Mouse (Mus musculus) neural tube, embryonic 15.5 days (tissue): ENCODE data around the gene Dedd2. TPM values are rescaled to one million over a fixed set of nuclear protein-coding genes. Genes with fewer than 3 reads are reported as not detected.
A peak's percentile ranks its signal among the peaks of the same experiment; 100 is the strongest.

Experiments
- ATAC-seq: fragments of 200-750 bp; cut with Nextera tagmentation; 2 replicates; pipeline ENCODE4 v1.8.0; 2017; ENCODE audit warnings: mild to moderate bottlenecking, moderate TSS enrichment, moderate library complexity; ENCODE audit not compliant: low FRiP score
- H3K27ac ChIP-seq: fragments of 300-500 bp; sonication (generic); replicated peaks from 2 replicates; pipeline ENCODE4 v1.5.1; 2015; ENCODE audit warnings: mild to moderate bottlenecking, inconsistent platforms
- H3K27me3 ChIP-seq: fragments of 300-500 bp; sonication (generic); replicated peaks from 2 replicates; pipeline ENCODE4 v1.6.1; 2015; ENCODE audit warnings: inconsistent platforms
- H3K36me3 ChIP-seq: fragments of 300-500 bp; sonication (generic); 2 replicates; pipeline ENCODE4 v1.6.1; 2015; ENCODE audit warnings: inconsistent platforms
- H3K4me1 ChIP-seq: fragments of 300-500 bp; sonication (generic); 2 replicates; pipeline ENCODE4 v1.6.1; 2015; ENCODE audit warnings: inconsistent platforms
- H3K4me2 ChIP-seq: fragments of 300-500 bp; sonication (generic); 2 replicates; pipeline ENCODE4 v1.6.1; 2015; ENCODE audit warnings: inconsistent platforms, mild to moderate bottlenecking, moderate library complexity
- H3K4me3 ChIP-seq: fragments of 300-500 bp; sonication (generic); replicated peaks from 2 replicates; pipeline ENCODE4 v1.5.1; 2015; ENCODE audit warnings: mild to moderate bottlenecking, inconsistent platforms
- H3K9ac ChIP-seq: fragments of 300-500 bp; sonication (generic); replicated peaks from 2 replicates; pipeline ENCODE4 v1.6.1; 2015; ENCODE audit warnings: mild to moderate bottlenecking, inconsistent platforms
- H3K9me3 ChIP-seq: fragments of 300-500 bp; sonication (generic); replicated peaks from 2 replicates; pipeline ENCODE4 v1.6.1; 2016; ENCODE audit warnings: inconsistent platforms
- WGBS: fragments of 180-500 bp; shearing (Covaris S2); methylation state at CpG from one replicate; pipeline ENCODE4 v1.1.7; 2015; ENCODE audit warnings: mixed read lengths; 5-methylcytosine and 5-hydroxymethylcytosine counted together
- polyA plus RNA-seq: library from polyadenylated mRNA; unstranded; fragments of >200 nt; fragmentation: Nextera tagmentation; extraction: Ambion mirVana; gene quantifications from 2 replicates; pipeline ENCODE4 v1.2.1, GENCODE M21; 2015

Gene Dedd2
- polyA plus RNA-seq, 1 experiment from 2014 or later: 17.7 TPM

DNA sequence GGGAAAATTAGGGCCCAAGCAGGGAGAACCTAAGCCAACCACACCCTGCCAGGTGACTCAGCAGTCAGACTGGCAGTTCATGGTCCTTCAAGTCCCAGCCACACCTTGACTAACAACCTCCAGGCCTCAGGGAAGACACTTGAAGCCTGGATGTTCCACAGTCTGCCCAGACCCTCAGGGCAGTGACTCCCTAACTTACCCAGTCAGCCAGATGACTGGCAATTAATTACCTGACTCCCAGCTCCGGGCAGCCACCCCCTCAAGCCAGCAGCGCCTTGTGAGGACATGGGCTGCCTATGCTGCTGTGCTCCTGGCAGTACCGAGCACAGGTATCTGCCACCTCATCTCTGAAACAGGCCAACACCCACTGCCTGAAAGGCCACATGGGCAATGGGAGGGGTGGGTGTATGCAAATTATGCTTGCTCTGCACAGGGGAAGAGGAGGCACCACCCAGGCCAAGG, 11.2 kb downstream of the Dedd2 start:
- ATAC-seq: no peak
- H3K4me2 ChIP-seq: no peak overlapping the region
- no peaks in the 10 kb centered on the region for H3K4me1 ChIP-seq
- H3K36me3 ChIP-seq: peaks cover 70% of the 10 kb centered on the region
- H3K27me3 ChIP-seq: no peaks in the 10 kb centered on the region
- H3K4me3 ChIP-seq: no peak overlapping the region
- no peak overlapping the region for H3K27ac ChIP-seq
- WGBS: 79% methylated on average over 3 of the region's 3 CpGs
- H3K9me3 ChIP-seq: no peaks in the 10 kb centered on the region
- H3K9ac ChIP-seq: no peak overlapping the region

- Histone ChIP-seq H3K4me3 (no peak overlapping the region), H3K9me3 (no peaks in the 10 kb centered on the region), H3K4me1 (no peaks in the 10 kb centered on the region), H3K4me2 (no peak overlapping the region), H3K27me3 (no peaks in the 10 kb centered on the region), H3K36me3 (peaks cover 73% of the 10 kb centered on the region), H3K9ac (no peak overlapping the region), H3K27ac (no peak overlapping the region)
- ATAC-seq: no peak
- 91% methylated on average over 16 of the region's 16 CpGs for WGBS
Measured at GRCm38 (mm10) chr7:25206094-25206830, 14.2 kb downstream of the Dedd2 start.

DNA sequence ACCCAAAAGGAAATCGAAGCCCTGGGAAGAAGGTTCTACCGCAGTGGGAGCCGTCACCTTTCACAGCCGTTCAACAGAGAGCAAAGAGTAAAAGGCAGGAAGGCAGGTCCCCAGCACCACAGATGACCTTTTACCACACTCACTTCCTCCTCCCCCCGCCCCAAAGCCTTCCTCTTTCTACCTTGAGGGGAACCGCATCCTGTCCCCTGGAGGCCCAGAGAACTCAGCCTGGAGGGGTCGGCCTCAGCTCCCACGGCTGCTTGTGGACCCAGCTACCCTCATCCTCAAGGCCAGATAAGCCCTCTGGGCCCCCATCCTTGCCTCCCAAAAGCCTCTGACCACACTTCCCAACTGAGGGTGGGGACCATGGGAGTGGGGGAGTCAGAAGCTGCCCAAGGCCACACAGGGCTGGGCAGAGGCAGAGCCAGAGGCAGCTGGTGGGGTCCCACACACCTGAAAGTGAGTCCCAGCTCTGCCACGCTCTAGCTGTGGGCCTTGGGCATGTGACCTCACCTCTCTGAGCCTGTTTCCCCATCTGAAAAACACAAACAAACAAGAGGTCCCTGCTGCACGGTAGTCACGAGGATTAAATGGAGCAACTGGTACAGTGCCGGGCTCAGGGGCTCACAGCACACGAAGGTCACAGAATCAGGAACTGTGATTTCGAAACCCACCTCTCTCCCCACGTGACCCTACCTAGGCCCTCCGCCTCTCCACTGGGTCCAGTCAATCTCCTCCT, 14.9 kb downstream of the Dedd2 start:
- Histone ChIP-seq H3K9ac (no peak overlapping the region), H3K4me1 (no peaks in the 10 kb centered on the region), H3K9me3 (no peaks in the 10 kb centered on the region), H3K36me3 (peaks cover 68% of the 10 kb centered on the region), H3K4me2 (no peak overlapping the region), H3K27ac (no peak overlapping the region), H3K4me3 (no peak overlapping the region), H3K27me3 (no peaks in the 10 kb centered on the region)
- no peak for ATAC-seq
- 82% methylated on average over 16 of the region's 16 CpGs for WGBS

DNA sequence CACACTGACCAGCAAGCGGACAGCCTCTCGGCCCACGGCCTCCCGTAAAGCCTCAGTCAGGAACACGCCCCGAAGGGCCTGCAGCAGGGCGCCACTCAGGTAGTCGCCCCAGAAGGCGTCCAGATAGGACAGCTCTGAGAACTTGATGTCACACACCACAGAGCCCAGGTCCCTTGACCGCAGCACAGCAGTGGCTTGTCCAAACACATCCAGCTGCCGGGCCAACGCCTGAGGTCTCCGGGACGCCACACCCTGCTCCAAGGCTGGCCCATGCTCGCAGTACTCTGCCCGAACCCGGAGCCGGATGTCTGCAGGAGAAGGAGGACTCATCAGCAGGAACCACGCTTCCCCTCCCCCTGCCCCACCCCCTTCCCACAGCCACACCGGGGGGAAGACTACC, 16.8 kb downstream of the Dedd2 start:
- Histone ChIP-seq H3K4me1 (no peaks in the 10 kb centered on the region), H3K9me3 (no peaks in the 10 kb centered on the region), H3K4me3 (no peak overlapping the region), H3K9ac (no peak overlapping the region), H3K27me3 (no peaks in the 10 kb centered on the region), H3K27ac (no peak overlapping the region), H3K4me2 (no peak overlapping the region), H3K36me3 (peaks cover 62% of the 10 kb centered on the region)
- ATAC-seq: no peak
- WGBS: 93% methylated on average over 20 of the region's 20 CpGs

- H3K4me1 ChIP-seq: no peaks in the 10 kb centered on the region
- no peaks in the 10 kb centered on the region for H3K27me3 ChIP-seq
- H3K9me3 ChIP-seq: no peaks in the 10 kb centered on the region
- ATAC-seq: no peak
- no peak overlapping the region for H3K4me3 ChIP-seq
- no peak overlapping the region for H3K27ac ChIP-seq
- no peak overlapping the region for H3K9ac ChIP-seq
- no peak overlapping the region for H3K4me2 ChIP-seq
- peaks cover 25% of the 10 kb centered on the region for H3K36me3 ChIP-seq
- 75% methylated on average over 10 of the region's 10 CpGs for WGBS
Measured at GRCm38 (mm10) chr7:25197384-25198018, 22.9 kb downstream of the Dedd2 start.

DNA sequence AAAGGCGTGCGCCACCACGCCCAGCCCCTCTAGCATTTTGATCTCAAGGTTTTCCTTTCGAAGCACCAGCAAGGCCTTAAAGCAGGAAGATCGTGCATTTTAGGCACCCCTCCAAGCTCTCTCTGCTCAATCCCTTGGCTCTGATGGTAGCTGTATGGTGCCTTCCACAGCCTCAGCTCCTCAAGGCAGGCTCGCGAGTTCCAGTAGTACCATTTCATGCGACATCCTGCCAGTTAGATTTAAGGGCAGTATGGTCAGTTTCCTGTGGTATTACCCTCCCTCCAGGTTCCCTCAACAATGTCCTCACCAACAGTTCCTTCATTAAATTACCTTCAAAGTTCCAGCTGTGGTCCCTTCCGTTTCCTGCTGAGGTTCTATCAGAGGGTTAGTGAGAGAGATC, 24.3 kb downstream of the Dedd2 start:
- Histone ChIP-seq H3K9me3 (no peaks in the 10 kb centered on the region), H3K36me3 (peaks cover 13% of the 10 kb centered on the region; the same call in 1 of the 2 replicates), H3K4me1 (no peaks in the 10 kb centered on the region), H3K4me2 (no peak overlapping the region), H3K9ac (no peak overlapping the region), H3K27me3 (no peaks in the 10 kb centered on the region), H3K27ac (no peak overlapping the region), H3K4me3 (no peak overlapping the region)
- ATAC-seq: no peak
- WGBS: 86% methylated on average over 9 of the region's 9 CpGs

DNA sequence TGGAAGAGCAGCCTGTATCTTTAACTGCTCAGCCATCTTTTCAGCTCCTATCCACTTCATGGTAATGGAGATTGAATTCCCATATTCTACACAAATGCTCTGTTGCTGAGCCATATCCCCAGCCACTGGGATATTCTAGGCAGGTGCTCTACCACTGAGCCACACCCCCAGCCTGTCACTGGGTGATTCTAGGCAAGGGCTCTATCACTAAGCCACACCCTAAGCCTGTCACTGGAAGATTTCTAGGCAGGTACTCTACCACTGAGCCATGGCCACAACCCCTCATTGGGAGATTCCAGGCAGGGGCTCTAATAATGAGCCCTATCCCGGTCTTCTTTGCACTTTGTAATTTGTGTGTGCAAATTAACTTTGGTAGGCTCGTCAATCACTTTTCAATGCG, 25.3 kb downstream of the Dedd2 start:
- H3K27ac ChIP-seq: no peak overlapping the region
- H3K36me3 ChIP-seq: peaks cover 11% of the 10 kb centered on the region; the same call in 1 of the 2 replicates
- WGBS: 70% methylated on average over 3 of the region's 3 CpGs
- no peak for ATAC-seq
- no peaks in the 10 kb centered on the region for H3K9me3 ChIP-seq
- no peaks in the 10 kb centered on the region for H3K4me1 ChIP-seq
- no peak overlapping the region for H3K4me2 ChIP-seq
- H3K27me3 ChIP-seq: no peaks in the 10 kb centered on the region
- H3K4me3 ChIP-seq: no peak overlapping the region
- no peak overlapping the region for H3K9ac ChIP-seq

GRCm38 (mm10) chr7:25192110-25192509, 28.3 kb downstream of the Dedd2 start:
- ATAC-seq: no peak
- Histone ChIP-seq H3K27me3 (no peaks in the 10 kb centered on the region), H3K9ac (no peak overlapping the region), H3K9me3 (no peaks in the 10 kb centered on the region), H3K36me3 (no peaks in the 10 kb centered on the region), H3K4me3 (no peak overlapping the region), H3K4me2 (no peak overlapping the region), H3K4me1 (no peaks in the 10 kb centered on the region; the same call in 1 of the 2 replicates), H3K27ac (no peak overlapping the region)
- 70% methylated on average over 8 of the region's 8 CpGs for WGBS

GRCm38 (mm10) chr7:25190806-25191205, 29.6 kb downstream of the Dedd2 start:
- no peaks in the 10 kb centered on the region; the same call in 1 of the 2 replicates for H3K4me1 ChIP-seq
- H3K9ac ChIP-seq: no peak overlapping the region
- WGBS: 92% methylated on average over 11 of the region's 11 CpGs
- H3K4me2 ChIP-seq: no peak overlapping the region
- H3K27ac ChIP-seq: no peak overlapping the region
- no peaks in the 10 kb centered on the region for H3K27me3 ChIP-seq
- no peak overlapping the region for H3K4me3 ChIP-seq
- H3K36me3 ChIP-seq: no peaks in the 10 kb centered on the region
- ATAC-seq: no peak
- H3K9me3 ChIP-seq: no peaks in the 10 kb centered on the region

DNA sequence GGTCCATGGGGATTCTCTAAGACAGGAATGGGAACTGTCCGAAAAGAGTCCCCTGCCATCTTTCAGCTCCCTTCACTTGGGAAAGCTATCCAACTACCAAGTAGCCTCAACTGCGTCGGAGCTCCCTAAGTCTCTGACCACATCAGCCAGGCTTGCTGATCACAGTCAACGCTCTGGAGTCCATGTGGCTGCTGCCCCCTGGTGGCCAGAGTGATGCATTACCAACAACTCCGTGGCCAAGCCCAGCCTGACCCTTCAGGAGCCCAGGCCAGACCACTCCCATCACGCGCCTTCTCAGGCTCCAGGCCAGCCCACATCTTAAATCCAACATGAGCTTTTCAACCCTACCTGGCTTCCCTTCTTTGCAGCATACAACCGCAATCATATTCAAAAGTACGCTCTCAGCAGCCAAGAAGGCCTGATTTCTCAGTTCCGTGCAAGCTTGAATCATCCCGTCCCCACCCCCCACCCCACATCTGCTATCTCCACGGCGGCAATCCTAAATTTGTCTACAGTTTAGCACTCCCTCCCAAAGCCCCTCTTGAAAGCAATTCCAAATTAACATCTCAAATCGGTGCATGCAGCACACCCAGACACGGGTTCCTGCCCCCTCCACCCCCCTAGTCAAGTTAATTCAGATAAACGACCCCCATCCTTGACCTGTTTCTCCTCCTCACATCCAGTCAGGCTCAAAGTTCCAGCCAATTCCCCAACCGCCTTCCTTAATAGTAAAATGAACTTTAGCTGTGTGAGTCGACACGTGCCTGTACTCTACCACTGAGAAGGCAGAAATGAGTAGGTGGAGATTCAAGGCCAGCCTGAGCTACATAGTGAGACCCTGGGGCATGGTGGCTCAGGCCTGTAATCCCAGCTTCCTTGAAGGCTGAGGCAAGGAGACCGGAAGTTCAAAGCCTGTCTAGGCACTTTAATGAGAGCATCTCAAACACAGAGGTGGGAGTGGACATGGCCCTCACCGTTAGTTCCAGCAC, 32.5 kb downstream of the Dedd2 start:
- H3K27ac ChIP-seq: no peak overlapping the region
- no peaks in the 10 kb centered on the region; the same call in 1 of the 2 replicates for H3K4me1 ChIP-seq
- H3K4me3 ChIP-seq: no peak overlapping the region
- H3K36me3 ChIP-seq: no peaks in the 10 kb centered on the region
- peak overlapping the region; percentile 30 for H3K4me2 ChIP-seq
- H3K9me3 ChIP-seq: no peaks in the 10 kb centered on the region
- H3K27me3 ChIP-seq: peaks cover 6% of the 10 kb centered on the region; the same call in 1 of the 2 replicates
- H3K9ac ChIP-seq: no peak overlapping the region
- peak; percentile 91 for ATAC-seq
- WGBS: 22% methylated on average over 21 of the region's 21 CpGs

- H3K36me3 ChIP-seq: no peaks in the 10 kb centered on the region
- no peak overlapping the region for H3K9ac ChIP-seq
- 85% methylated on average over 6 of the region's 6 CpGs for WGBS
- no peaks in the 10 kb centered on the region for H3K9me3 ChIP-seq
- H3K27ac ChIP-seq: no peak overlapping the region
- peaks cover 16% of the 10 kb centered on the region; the same call in 1 of the 2 replicates for H3K27me3 ChIP-seq
- no peak for ATAC-seq
- H3K4me1 ChIP-seq: peaks cover 26% of the 10 kb centered on the region
- H3K4me2 ChIP-seq: no peak overlapping the region
- no peak overlapping the region for H3K4me3 ChIP-seq
Measured at GRCm38 (mm10) chr7:25184091-25184490, 36.3 kb downstream of the Dedd2 start.
